ENCODE assay signal across 18 mouse cellular contexts in the genomic region with DNA sequence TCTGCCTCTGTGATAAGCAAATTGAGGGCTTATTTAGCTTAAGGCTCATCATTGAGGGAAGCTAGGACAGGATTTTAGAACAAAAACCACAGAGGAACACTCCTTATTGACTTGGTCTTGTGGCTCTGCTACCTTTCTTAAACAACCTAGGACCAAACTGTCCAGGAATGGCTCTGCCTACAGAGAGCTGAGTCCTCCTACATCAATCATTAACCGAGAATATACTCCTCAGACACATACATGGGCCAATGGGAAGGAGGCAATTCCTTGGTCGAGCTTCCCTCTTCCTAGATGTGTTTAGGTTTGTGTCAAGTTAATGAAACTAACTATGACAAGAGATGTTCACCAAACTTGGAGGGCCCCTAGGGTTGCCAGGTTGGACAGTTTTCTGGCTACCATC.
"Had no signal": no experiment of that assay in that cellular context is flagged by ENCODE, and none has a peak within 500 bp of the region (broad histone marks: within the 10 kb centered on the region; RNA-seq: fewer than 3 reads in every experiment).

No protein-coding gene starts in this region.

- H3K9ac ChIP-seq: liver, embryonic 14.5 days; lung, embryonic 14.5 days; midbrain, embryonic 12.5 days; midbrain, embryonic 15.5 days; neural tube, embryonic 13.5 days; neural tube, embryonic 15.5 days had no signal

- DNase-seq: lung, adult 18-20 months; lung, embryonic 14.5 days; lung, postnatal 10 days; lung, postnatal 4 days; retina, postnatal 1 day; right cerebral cortex, adult 18-20 months; right cerebral cortex, postnatal 25 days; right cerebral cortex, postnatal 4 days; spleen, adult 18-20 months; thymus, adult 18-20 months; thymus, postnatal 14 days; thymus, postnatal 36 days had no signal

- H3K27me3 ChIP-seq: midbrain, embryonic 12.5 days; midbrain, embryonic 15.5 days; neural tube, embryonic 13.5 days; neural tube, embryonic 15.5 days had no signal

- ATAC-seq: midbrain, embryonic 15.5 days had no signal

- H3K9me3 ChIP-seq: midbrain, embryonic 12.5 days; midbrain, embryonic 15.5 days; neural tube, embryonic 13.5 days; neural tube, embryonic 15.5 days had no signal

- H3K4me2 ChIP-seq: lung, embryonic 14.5 days; midbrain, embryonic 12.5 days; midbrain, embryonic 15.5 days; neural tube, embryonic 13.5 days; neural tube, embryonic 15.5 days had no signal

- H3K4me3 ChIP-seq: midbrain, embryonic 12.5 days; midbrain, embryonic 15.5 days; myocyte; neural tube, embryonic 13.5 days; neural tube, embryonic 15.5 days had no signal

- H3K27ac ChIP-seq: liver, embryonic 14.5 days; midbrain, embryonic 12.5 days; midbrain, embryonic 15.5 days; neural tube, embryonic 15.5 days had no signal

- H3K36me3 ChIP-seq: midbrain, embryonic 12.5 days; midbrain, embryonic 15.5 days; neural tube, embryonic 13.5 days; neural tube, embryonic 15.5 days had no signal
